Mouse (Mus musculus) layer of hippocampus, postnatal 36 days (tissue): ENCODE data around the gene Grtp1. TPM values are rescaled to one million over a fixed set of nuclear protein-coding genes. Genes with fewer than 3 reads are reported as not detected.

ENCODE experiments used
- microRNA-seq, 2 experiments: library from miRNA; unstranded; fragments of <30 nt; microRNA quantifications; one replicate each; pipeline ENCODE4 v1.2.0; 2021
- total RNA-seq, 2 experiments: library from RNA; stranded (reverse); gene quantifications; 2 replicates each; pipeline ENCODE4 v1.2.3; 2021

Grtp1 gene
- total RNA-seq, 2 experiments from 2014 or later = 3.2 to 3.4 TPM

Small RNAs within 50 kb of the gene (microRNA-seq; reads per million reads assigned to microRNA genes)
- 13.1 to 14.9 reads per million in 2 experiments for gene Mir1968
- gene Mir7065 = 0 to 0.21 reads per million in 2 experiments

Other genes with a start within 250 kb of the Grtp1 start
- gene F7, start 174.6 kb downstream of the Grtp1 start, total RNA-seq = under 1 TPM in 1 of 2 experiments, not detected in 1; 0.17 TPM
- not detected for gene F10, start 163.3 kb downstream of the Grtp1 start, total RNA-seq
- gene Proz, start 139.7 kb downstream of the Grtp1 start, total RNA-seq = not detected
- gene Pcid2, start 95.2 kb downstream of the Grtp1 start, total RNA-seq = 10 to 100 TPM; 27.1 to 27.3 TPM
- gene Cul4a, start 95.0 kb downstream of the Grtp1 start, total RNA-seq = 10 to 100 TPM; 59.1 to 66.8 TPM
- gene Lamp1, start 41.5 kb downstream of the Grtp1 start, total RNA-seq = 100 to 1,000 TPM; 267 to 270 TPM
- gene Adprhl1, start 53.5 kb upstream of the Grtp1 start, total RNA-seq = 1 to 10 TPM in 1 of 2 experiments, under 1 TPM in 1; 0.27 to 1.3 TPM
- gene Dcun1d2, start 87.5 kb upstream of the Grtp1 start, total RNA-seq = 10 to 100 TPM; 37.2 to 38.9 TPM
- 10 to 100 TPM; 41.4 to 45.0 TPM for gene Tmco3, start 87.6 kb upstream of the Grtp1 start, total RNA-seq
- 10 to 100 TPM; 65.6 to 82.5 TPM for gene Tfdp1, start 138.1 kb upstream of the Grtp1 start, total RNA-seq
- not detected for gene Atp4b, start 196.2 kb upstream of the Grtp1 start, total RNA-seq
- gene Grk1, start 204.5 kb upstream of the Grtp1 start, total RNA-seq = not detected
- 1 to 10 TPM; 4.4 to 5.1 TPM for gene Tmem255b, start 234.6 kb upstream of the Grtp1 start, total RNA-seq